Mouse (Mus musculus) kidney, adult 2 months (tissue): ENCODE data around the gene Tent5b.

ENCODE experiments used
- CTCF ChIP-seq: fragments of 200-500 bp; conservative IDR thresholded peaks from 2 replicates; pipeline ENCODE4 v1.5.1; 2011; ENCODE audit warnings: low read depth, mild to moderate bottlenecking, control low read depth, low read length, moderate library complexity, mixed read lengths; ENCODE audit not compliant: insufficient read depth, insufficient read length
- POLR2A ChIP-seq: fragments of 200-500 bp; IDR thresholded peaks from one replicate; pipeline ENCODE4 v1.6.1; 2011; ENCODE audit warnings: low read depth, low read length, control low read depth

DNA sequence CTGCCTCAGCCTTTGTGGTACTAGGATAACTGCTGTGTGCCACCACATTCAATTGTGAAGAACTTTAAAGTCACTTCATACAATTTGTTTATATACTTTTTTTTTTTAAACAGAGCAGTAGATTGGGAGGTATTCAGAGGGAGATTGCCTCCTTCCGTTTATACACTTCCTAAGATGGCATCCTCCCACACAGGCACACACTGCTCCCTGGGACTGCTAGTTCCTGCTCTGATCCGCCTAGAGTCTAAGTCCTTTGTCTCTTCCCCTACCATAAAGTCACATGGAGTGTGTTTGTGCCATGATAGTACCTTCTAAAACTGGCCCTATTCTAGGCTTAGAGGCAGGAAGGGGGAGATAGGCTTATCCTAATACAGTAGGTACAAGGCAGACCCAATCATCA, 41.6 kb downstream of the Tent5b start:
- TF ChIP-seq POLR2A (no peak), CTCF (no peak)
